Mouse (Mus musculus) myocyte (in vitro differentiated cells): Measurements from ENCODE around the gene Fbxo36.

Experiments
- MAX ChIP-seq: IDR thresholded peaks from one replicate; pipeline ENCODE4 v1.6.1; 2011; ENCODE audit warnings: low read depth, mild to moderate bottlenecking, control low read depth
- POLR2A ChIP-seq: IDR thresholded peaks from one replicate; pipeline ENCODE4 v1.6.1; 2011; ENCODE audit warnings: low read depth, mild to moderate bottlenecking, control low read depth, moderate library complexity; ENCODE audit not compliant: insufficient read length
- POLR2AphosphoS2 ChIP-seq: IDR thresholded peaks from one replicate; pipeline ENCODE4 v1.6.1; 2011; ENCODE audit warnings: low read depth, control low read depth; ENCODE audit not compliant: insufficient read length
- TCF12 ChIP-seq: IDR thresholded peaks from one replicate; pipeline ENCODE4 v1.6.1; 2011; ENCODE audit warnings: mild to moderate bottlenecking, control low read depth; ENCODE audit not compliant: poor library complexity, insufficient read depth, severe bottlenecking

- TF ChIP-seq POLR2A: peak; percentile 81
- peak; percentile 70 for TF ChIP-seq POLR2AphosphoS2
- TF ChIP-seq TCF12: no peak
- no peak for TF ChIP-seq MAX
Observed at GRCm38 (mm10) chr1:84839309-84840017, at the start of gene Fbxo36.
